Mouse (Mus musculus): Measurements from ENCODE around the gene Nkx2-1. TPM values are rescaled to one million over a fixed set of nuclear protein-coding genes. Genes with fewer than 3 reads are reported as not detected.

Gene Nkx2-1
- not detected for polyA plus RNA-seq (2015; fragmentation: Illumina TruSeq; extraction: RNeasy Lipid Tissue Mini Kit (QIAGEN cat#74804); ENCODE audit: insufficient read depth, low read depth, low replicate concordance)

DNA sequence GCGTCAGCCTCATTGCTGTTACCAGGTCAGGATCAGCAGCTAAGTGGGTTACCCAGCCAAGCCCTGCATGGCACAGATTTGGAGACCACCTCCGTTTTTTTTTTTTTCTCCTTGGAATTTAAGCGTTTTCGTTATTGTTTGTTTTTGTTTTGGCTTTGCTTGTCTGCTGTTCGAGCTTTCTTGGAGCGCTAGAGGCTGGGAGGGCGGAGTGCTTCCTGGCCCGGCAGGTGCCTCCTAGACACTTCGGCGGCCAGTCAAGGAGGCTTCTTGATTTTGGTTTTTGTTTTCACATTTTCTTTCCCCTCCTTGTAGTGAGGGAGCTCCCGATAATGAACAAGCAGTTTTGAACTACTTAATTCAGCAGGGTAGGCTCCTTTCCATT is at the start of gene Nkx2-1:
Gene Nkx2-1 (minus strand): TSS at position 25 of the 382 bp plus-strand sequence.

Other genes with a start within 250 kb of the Nkx2-1 start
- 5.6 TPM for gene Mbip, start 191.0 kb downstream of the Nkx2-1 start, polyA plus RNA-seq (2015; fragmentation: Illumina TruSeq; extraction: RNeasy Lipid Tissue Mini Kit (QIAGEN cat#74804); ENCODE audit: insufficient read depth, low read depth, low replicate concordance)
- not detected for gene Nkx2-9, start 76.4 kb upstream of the Nkx2-1 start, polyA plus RNA-seq (2015; fragmentation: Illumina TruSeq; extraction: RNeasy Lipid Tissue Mini Kit (QIAGEN cat#74804); ENCODE audit: insufficient read depth, low read depth, low replicate concordance)
- gene Pax9, start 154.9 kb upstream of the Nkx2-1 start, polyA plus RNA-seq (2015; fragmentation: Illumina TruSeq; extraction: RNeasy Lipid Tissue Mini Kit (QIAGEN cat#74804); ENCODE audit: insufficient read depth, low read depth, low replicate concordance) = not detected